Mouse (Mus musculus) cortical plate, adult 2 months (tissue): ENCODE results near the gene Use1. TPM values are rescaled to one million over a fixed set of nuclear protein-coding genes. Genes with fewer than 3 reads are reported as not detected.

Experiments
- H3K27ac ChIP-seq: fragments of 200-500 bp; 2 replicates; pipeline ENCODE4 v1.5.1; 2012; ENCODE audit warnings: low read length, control low read depth, inconsistent platforms; ENCODE audit not compliant: insufficient read depth
- H3K4me1 ChIP-seq: fragments of 200-500 bp; 2 replicates; pipeline ENCODE4 v1.6.1; 2011; ENCODE audit warnings: low read length; ENCODE audit not compliant: control insufficient read depth, insufficient read depth
- H3K4me3 ChIP-seq: fragments of 200-500 bp; 2 replicates; pipeline ENCODE4 v1.5.1; 2011; ENCODE audit warnings: mild to moderate bottlenecking, low read length, control low read depth; ENCODE audit not compliant: insufficient read depth
- CTCF ChIP-seq: fragments of 200-500 bp; IDR thresholded peaks from 2 replicates; pipeline ENCODE4 v1.5.1; 2011; ENCODE audit warnings: mild to moderate bottlenecking, control low read depth, low read length; ENCODE audit not compliant: insufficient read depth; ENCODE audit errors: extremely low read depth
- POLR2A ChIP-seq: fragments of 200-500 bp; IDR thresholded peaks from 2 replicates; pipeline ENCODE4 v1.6.1; 2011; ENCODE audit warnings: mild to moderate bottlenecking, low read length, control low read depth; ENCODE audit not compliant: insufficient read depth; ENCODE audit errors: extremely low read depth
- polyA plus RNA-seq: library from polyadenylated mRNA; depleted of rRNA; stranded (reverse); fragments of >200 nt; gene quantifications from 2 replicates; pipeline ENCODE4 v1.2.3, GENCODE M21; 2012

Gene Use1
- polyA plus RNA-seq, 1 experiment = 181 TPM

DNA sequence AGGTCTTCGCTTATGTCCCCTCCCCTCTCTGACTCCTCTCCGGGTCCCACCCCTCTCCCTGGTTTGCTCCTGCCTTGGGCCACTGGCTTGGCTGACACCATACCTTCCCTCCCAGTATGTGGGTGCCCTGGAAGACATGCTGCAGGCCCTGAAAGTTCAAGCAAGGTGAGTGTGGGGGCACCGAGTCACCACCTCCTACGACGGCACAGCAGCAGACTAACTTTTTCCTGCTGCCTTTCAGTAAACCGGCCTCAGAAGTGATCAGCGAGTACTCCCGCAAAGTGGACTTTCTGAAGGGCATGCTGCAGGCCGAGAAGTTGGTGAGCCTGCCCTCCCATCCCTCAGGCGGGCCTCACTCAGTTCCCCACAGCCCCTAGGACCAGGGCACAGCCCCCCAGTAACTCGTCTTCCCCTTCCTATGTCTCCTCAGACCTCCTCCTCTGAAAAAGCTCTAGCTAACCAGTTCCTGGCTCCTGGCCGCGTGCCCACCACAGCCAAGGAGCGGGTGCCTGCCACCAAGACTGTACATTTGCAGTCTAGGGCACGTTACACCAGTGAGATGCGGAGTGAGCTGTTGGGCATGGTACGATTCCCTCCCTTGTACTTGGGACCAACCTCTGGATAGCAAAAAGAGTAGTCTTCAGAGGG lies 1.0 kb downstream of the Use1 start:
- Histone ChIP-seq H3K4me1 (no peaks in the 10 kb centered on the region; the same call in 1 of the 2 replicates), H3K27ac (peak overlapping the region; percentile 89), H3K4me3 (peak overlapping the region; percentile 53)
- TF ChIP-seq CTCF (no peak), POLR2A (no peak)

DNA sequence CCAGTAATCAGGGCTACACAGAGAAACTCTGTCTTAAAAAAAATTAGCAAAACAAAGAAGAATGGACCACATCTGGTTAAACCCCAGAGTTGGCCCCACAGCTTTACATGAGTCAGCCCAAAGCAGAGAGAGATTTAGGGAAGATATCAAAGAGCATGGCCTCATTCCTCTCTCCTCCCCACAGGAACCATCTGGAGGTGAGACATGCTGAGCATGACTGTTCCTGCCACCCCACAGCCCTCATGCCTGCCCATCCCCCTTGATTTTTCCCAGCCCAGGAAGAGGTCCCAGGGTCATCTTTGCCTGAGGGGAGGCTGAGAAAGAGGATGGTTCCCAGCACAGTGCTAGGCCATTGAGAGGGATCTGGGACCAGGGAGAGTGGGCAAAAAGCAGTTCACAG lies 1.7 kb downstream of the Use1 start:
- TF ChIP-seq CTCF = no peak
- no peak for TF ChIP-seq POLR2A
- Histone ChIP-seq H3K27ac (no peak overlapping the region), H3K4me3 (no peak overlapping the region; the same call in 1 of the 2 replicates), H3K4me1 (no peaks in the 10 kb centered on the region; the same call in 1 of the 2 replicates)

DNA sequence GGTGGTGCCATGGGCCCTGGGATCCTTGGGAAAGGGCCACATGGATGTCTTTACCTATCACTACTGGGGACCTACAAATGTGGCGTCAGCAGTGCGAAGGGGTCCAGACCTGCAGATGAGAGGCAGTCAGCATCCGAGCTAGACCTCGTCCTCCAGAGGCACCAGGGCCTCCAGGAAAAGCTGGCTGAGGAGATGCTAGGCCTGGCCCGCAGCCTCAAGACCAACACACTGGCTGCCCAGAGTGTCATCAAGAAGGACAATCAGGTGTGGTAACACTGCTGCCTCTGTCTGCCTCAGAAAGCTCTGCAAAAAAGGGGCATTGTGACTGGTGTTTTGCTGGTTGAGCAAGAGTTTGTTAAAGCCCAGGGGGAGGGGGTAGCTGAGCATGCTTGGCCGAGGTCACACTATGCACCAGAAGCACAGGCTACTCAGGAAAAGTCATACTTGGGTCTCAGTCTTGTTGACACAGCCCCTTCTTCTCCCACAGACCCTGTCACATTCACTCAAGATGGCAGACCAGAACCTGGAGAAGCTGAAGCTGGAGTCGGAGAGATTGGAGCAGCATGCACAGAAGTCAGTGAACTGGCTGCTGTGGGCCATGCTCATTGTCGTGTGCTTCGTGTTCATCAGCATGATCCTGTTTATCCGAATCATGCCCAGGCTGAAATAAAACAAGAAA lies 2.5 kb downstream of the Use1 start:
- no peak for TF ChIP-seq POLR2A
- no peak for TF ChIP-seq CTCF
- no peaks in the 10 kb centered on the region; the same call in 1 of the 2 replicates for H3K4me1 ChIP-seq
- H3K4me3 ChIP-seq = no peak overlapping the region
- H3K27ac ChIP-seq = no peak overlapping the region

DNA sequence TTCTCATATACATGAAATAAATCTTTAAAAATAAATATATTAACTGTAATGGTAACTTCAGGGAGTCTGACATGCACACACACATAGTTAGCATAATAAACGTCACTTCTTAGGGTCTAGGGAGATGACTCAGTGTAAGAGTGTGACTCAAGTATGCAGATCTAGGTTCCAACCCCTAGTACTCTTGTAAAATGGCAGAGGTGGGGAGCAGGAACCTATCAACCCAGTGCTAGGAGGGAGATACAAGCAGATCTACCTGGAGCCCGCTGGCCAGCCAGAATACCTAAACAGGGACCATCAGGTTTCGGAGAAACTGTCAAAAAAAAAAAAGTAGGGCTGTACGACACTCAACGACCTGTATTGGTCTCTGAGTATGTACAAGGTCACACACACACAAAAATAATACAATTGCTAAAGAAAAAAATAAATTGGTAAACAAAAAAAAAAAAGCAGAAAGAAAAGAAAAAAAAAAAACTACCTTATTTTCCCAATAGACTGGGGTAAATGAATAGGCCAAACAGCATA lies 4.1 kb downstream of the Use1 start:
- Histone ChIP-seq H3K4me3 (peak overlapping the region; percentile 61), H3K27ac (no peak overlapping the region), H3K4me1 (no peaks in the 10 kb centered on the region; the same call in 1 of the 2 replicates)
- TF ChIP-seq CTCF (no peak), POLR2A (no peak)

DNA sequence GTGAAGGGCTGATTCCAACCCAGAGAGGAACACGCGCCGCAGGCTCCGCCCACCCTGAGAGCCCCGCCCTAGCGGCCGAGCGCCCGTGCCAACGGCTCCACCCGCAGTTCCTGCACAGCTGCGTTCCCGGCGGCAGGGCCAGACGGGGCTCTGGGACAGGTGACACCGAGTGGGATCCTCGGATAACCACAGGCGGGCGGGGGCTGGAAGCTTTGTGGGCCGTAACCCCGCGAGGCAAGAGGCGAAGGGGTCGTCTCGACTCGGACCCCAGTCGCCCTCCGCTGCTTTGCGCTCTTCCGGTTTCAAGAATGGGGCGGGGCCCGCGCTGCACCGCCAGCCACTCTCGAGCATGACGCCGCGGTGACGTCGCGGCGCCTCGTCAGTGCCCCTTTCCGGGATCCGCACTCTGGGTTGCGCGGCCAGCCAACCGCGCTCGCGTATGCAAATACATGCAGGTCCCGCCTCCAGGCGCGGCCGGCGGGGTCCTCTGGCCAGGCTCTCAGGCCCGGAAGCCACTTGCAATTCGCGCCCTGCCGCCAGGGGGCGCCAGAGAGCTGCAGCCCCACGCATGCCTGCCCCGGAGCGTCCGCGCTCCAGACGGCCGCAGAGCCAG lies 4.7 kb downstream of the Use1 start, which contains the start of gene Ocel1:
Gene Ocel1, plus strand, starts transcription at position 63 of the 613 bp plus-strand sequence.
- peaks cover under 1% of the 10 kb centered on the region; the same call in 1 of the 2 replicates for H3K4me1 ChIP-seq
- H3K27ac ChIP-seq = peak within 1 kb of the TSS; percentile 98
- H3K4me3 ChIP-seq = peak within 1 kb of the TSS; percentile 61
- peak; percentile 59 for TF ChIP-seq CTCF
- TF ChIP-seq POLR2A = peak; percentile 71

DNA sequence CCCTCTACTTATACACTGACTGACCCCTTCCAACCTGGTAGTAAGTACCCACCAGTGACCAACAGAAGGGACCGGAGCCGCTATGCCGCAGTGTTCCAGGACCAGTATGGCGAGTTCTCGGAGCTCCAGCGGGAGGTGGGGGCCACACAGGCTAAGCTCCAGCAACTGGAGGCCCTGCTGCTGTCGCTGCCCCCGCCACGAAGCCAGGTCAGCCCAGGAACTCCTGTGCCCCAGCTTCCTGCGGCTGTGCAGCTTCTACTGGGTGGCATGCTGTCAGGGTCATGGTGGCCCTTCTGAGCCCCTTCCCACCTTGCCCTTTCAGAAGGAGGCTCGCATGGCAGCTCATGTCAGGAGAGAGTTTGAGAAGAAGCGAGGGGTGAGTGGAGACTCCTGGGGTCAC lies 5.8 kb downstream of the Use1 start:
- H3K4me3 ChIP-seq = no peak overlapping the region
- no peak overlapping the region for H3K27ac ChIP-seq
- no peak for TF ChIP-seq POLR2A
- TF ChIP-seq CTCF = no peak
- 0 out of 2 replicates have a peak, but pooled peaks cover 2% of the 10 kb centered on the region for H3K4me1 ChIP-seq

DNA sequence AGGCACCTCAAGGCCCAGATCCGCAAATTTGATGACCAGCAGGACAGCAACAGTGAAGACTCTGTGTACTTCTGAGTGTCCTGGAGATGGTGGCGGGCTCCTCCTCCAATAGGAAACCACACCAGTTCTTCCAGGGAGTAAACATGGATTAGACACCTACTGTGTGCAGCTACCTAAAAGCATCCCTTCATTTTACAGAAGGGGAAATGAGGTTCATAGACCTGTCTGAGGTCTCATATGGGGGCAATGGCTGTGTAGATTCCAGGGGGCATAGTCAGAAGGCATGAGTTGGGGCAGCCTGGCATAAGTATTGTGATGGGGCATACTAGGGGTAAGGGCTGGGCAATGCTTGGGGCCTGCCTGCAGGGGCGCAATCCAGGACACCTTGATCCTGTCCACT lies 6.4 kb downstream of the Use1 start:
- no peak for TF ChIP-seq POLR2A
- TF ChIP-seq CTCF = no peak
- Histone ChIP-seq H3K4me3 (no peak overlapping the region), H3K4me1 (0 out of 2 replicates have a peak, but pooled peaks cover 2% of the 10 kb centered on the region), H3K27ac (no peak overlapping the region)

DNA sequence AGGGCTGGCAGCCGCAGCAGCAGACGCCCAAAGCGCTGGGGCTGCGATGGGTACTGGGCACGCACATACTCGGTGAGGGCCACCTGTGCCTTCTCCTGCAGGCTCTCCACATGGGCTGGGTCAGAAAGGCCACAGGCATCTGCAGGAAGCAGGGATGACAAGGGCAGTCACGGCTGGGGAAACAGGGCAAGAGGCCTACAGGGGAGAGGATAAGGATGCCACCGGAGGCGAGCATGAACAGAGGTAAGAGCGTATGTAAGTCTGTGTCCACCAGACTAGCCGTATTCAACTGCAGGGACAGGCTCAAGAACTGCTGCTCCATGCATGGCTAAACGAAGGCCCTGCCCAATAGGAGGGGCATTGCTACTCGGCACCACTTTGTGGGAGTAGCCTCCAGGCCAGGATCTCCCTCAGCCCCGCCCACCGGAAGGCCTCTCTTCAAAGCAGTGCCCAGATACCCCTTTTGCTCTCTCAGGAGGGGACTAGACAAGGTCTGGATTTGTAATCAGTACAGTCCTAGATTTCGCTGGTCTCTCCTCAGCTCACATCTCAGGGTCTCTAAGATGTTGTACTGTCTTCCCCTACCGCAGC lies 8.1 kb downstream of the Use1 start:
- Histone ChIP-seq H3K4me1 (0 out of 2 replicates have a peak, but pooled peaks cover 2% of the 10 kb centered on the region), H3K4me3 (no peak overlapping the region), H3K27ac (no peak overlapping the region)
- TF ChIP-seq POLR2A (no peak), CTCF (no peak)
